Mouse (Mus musculus) heart, postnatal 0 days (tissue): ENCODE measurements around the gene Lef1.

ENCODE experiments used
- CTCF ChIP-seq: IDR thresholded peaks from 2 replicates; pipeline ENCODE4 v1.5.1; 2016; ENCODE audit warnings: antibody characterized with exemption, control low read depth, low read depth
- EP300 ChIP-seq: IDR thresholded peaks from 2 replicates; pipeline ENCODE4 v1.6.1; 2016; ENCODE audit warnings: antibody characterized with exemption, low read depth

- TF ChIP-seq CTCF = no peak
- TF ChIP-seq EP300 = no peak
These were observed 31.6 kb upstream of the Lef1 start for GRCm38 (mm10) chr3:131078719-131079118.
